Mouse (Mus musculus): Measurements from ENCODE around the gene Tspan10.
"Not testable (repeated sequence)": the region's sequence is repeated elsewhere in the genome, so short reads cannot be mapped to it uniquely, and the experiment has no call there.

Gene Tspan10

GRCm38 (mm10) chr11:120442344-120442743, at the start of gene Tspan10:
Tspan10 (plus strand) TSS chr11:120442644.
- no peak for DNase-seq

- no peak for DNase-seq
Observed at GRCm38 (mm10) chr11:120395661-120396060, 46.8 kb upstream of the Tspan10 start.

GRCm38 (mm10) chr11:120397602-120398001, 44.8 kb upstream of the Tspan10 start:
- DNase-seq = no peak

- no peak for DNase-seq
Observed at GRCm38 (mm10) chr11:120399319-120399718, 43.1 kb upstream of the Tspan10 start.

- no peak for DNase-seq
Observed at GRCm38 (mm10) chr11:120404814-120405213, 37.6 kb upstream of the Tspan10 start.

GRCm38 (mm10) chr11:120405867-120406266, 36.6 kb upstream of the Tspan10 start:
- DNase-seq = no peak

- DNase-seq = no peak
Observed at GRCm38 (mm10) chr11:120406445-120406844, 36.0 kb upstream of the Tspan10 start.

- not testable (repeated sequence) for DNase-seq
Observed at GRCm38 (mm10) chr11:120413621-120414020, 28.8 kb upstream of the Tspan10 start.

- DNase-seq = no peak
Observed at GRCm38 (mm10) chr11:120417852-120418251, 24.6 kb upstream of the Tspan10 start.

- no peak for DNase-seq
Observed at GRCm38 (mm10) chr11:120418592-120418991, 23.9 kb upstream of the Tspan10 start.

GRCm38 (mm10) chr11:120422651-120423568, 19.5 kb upstream of the Tspan10 start:
- no peak for DNase-seq

- DNase-seq = peak; percentile 79
Observed at GRCm38 (mm10) chr11:120423569-120424295, 18.7 kb upstream of the Tspan10 start.

GRCm38 (mm10) chr11:120426727-120427126, 15.7 kb upstream of the Tspan10 start:
- DNase-seq = no peak

GRCm38 (mm10) chr11:120437152-120437856, 5.1 kb upstream of the Tspan10 start, which contains the start of gene Nploc4:
Nploc4 (minus strand) TSS chr11:120437708.
- peak; percentile 94 for DNase-seq

- DNase-seq = no peak
Observed at GRCm38 (mm10) chr11:120437857-120438385, 4.5 kb upstream of the Tspan10 start.

GRCm38 (mm10) chr11:120442765-120443280, 379 bp downstream of the Tspan10 start:
- DNase-seq = no peak

- DNase-seq = no peak
Observed at GRCm38 (mm10) chr11:120444106-120444505, 1.7 kb downstream of the Tspan10 start.

GRCm38 (mm10) chr11:120445475-120445874, 3.0 kb downstream of the Tspan10 start:
- DNase-seq = no peak

- no peak for DNase-seq
Observed at GRCm38 (mm10) chr11:120447179-120447578, 4.7 kb downstream of the Tspan10 start.

- peak; percentile 73 for DNase-seq
Observed at GRCm38 (mm10) chr11:120452246-120452645, 9.8 kb downstream of the Tspan10 start.

- DNase-seq = peak; percentile 24
Observed at GRCm38 (mm10) chr11:120453306-120453705, 10.9 kb downstream of the Tspan10 start, which contains the start of gene Pde6g. Pde6g (minus strand) TSS chr11:120453500.

- DNase-seq = no peak
Observed at GRCm38 (mm10) chr11:120454965-120455364, 12.5 kb downstream of the Tspan10 start.
